Mouse (Mus musculus) kidney, postnatal 10 days (tissue): ENCODE measurements around the gene Cyp11a1.
A peak's percentile ranks its signal among the peaks of the same experiment; 100 is the strongest.

Experiments used
- DNase-seq: peaks from one replicate; pipeline ENCODE4 v3.0.0; 2021; ENCODE audit warnings: mixed read lengths

Cyp11a1 gene

DNA sequence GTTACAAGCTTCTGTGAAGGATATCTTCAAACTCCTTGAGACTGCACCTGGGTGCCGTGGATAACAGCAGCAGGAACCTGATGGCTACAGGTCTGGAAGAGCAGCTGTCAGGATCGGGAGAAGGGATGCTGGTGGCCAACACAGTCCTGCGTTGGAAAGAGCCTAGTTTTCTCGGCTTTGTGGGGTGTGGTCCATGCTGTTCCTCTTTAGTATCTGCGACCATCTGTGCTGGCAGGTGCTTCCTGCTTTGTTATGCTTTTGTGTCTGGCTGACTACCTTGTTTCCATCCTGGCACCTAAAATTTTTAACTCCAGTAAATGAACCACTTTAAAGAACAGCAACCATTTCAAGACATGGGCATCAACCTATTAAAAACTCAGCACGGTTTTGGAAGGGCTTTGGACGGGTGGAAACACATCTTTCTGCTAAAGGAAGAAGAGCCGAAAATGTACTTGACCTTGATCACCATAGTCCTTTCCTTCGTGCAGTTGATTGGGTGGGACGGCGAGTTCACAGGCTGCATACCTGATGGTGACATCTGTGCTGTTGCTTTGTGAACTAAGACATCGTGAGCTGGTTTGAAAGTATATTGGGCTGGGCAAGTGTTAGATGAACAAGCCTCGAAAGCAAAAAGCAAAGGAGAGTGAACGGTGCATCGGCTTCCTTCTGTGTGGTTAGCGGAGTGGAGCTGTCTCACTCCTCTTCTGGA lies at the start of gene Cyp11a1:
Gene Cyp11a1, plus strand, starts transcription at position 659 of the 709 bp plus-strand sequence.
- no peak for DNase-seq

DNA sequence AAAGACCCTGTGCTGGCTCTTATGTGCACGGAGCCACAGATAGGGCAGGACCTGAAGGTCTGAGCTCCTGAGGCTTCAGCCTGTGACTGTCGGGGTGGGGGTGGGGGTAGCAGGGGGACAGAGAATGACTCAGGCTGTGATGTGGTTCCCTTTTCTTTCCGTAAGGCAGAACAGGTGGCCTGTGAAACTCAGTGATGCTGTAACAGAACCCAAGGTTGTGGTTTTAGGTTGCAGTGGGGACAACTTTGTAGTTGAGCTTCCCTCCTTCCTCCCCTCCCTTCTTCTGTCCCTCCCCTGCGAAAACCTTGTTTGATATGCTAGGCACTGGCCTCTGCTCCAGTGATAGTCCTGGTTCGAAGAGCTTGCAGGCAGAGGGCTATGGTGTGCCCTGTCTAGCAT lies 49.4 kb upstream of the Cyp11a1 start:
- DNase-seq: no peak

DNA sequence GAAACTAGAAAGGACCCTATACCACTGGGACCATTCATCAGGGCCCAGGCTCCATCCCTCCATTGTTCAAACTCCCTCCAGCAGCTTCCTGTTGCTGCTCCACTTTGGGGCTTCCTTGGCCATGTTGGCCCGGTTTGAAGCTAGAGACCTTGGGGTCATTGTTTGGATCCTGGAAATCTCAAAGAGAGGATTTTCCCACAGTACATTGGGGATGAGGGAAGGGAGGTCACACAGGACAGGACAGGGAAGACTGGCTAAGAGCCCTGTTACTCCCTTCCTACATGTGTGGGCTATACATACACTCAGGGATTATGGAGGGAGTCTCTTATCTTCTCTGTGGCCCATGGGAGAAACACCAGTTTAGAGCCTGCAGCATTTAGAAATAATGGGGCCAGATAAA lies 47.6 kb upstream of the Cyp11a1 start:
- no peak for DNase-seq

DNA sequence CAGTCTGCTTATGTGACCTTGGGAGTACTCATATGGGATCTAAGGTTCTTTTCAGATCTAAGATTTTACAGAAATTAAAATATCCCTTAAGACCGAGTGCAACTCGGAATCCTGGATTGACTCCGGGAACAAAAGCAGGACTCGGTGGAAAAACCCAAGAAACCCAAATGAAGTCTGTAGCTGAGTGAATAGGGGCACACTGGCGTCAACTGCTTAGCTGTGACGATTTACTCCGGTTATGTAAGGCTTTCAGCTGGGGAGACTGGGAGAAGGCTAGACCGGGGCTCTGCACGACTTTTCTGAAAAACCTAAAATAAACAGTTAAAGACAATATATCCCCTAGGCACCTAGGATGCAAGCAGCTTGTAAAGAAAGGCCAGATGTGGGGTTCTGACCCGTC lies 46.8 kb upstream of the Cyp11a1 start:
- no peak for DNase-seq

DNA sequence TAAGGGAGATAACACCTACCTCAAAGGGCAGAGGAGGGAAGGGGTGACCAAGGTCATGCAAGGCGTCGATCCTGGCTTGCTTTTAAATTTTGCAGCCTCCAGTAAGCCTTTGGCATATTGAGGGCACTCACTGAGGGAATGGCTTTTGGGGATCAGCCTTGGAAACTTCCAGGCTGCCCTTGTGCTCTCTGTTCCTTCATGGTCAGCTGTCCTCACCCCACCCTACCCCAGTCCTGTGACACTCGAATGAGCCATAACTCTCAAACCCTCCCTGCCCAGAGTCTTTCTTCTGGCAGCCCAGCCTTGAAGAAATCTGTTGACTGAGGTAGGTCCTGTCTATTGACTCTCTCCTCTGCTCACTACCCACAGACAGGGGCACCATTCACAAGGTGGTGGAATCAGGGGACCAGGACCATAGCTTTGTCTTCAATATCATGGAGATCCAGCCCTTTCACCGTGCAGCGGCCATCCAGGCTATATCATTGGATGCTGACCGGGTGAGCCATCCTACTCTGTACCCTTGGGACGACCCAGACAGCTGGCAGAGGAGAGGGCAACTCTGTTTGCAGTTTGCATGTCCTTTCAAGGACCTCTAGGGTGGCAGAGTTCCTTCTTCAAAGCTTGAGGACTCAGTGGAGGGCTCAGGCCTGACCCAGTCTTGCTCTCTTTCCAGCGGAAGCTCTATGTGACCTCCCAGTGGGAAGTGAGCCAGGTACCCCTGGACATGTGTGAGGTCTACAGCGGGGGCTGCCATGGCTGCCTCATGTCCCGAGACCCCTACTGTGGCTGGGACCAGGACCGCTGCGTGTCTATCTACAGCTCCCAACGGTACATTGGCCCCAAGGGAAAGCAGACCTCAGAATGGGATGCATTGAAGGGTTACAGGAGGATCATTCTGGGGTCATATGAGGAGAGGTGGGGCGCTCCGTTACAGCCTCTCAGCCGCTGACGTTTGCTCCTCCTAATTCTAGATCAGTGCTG lies 46.0 kb upstream of the Cyp11a1 start:
- DNase-seq: no peak

DNA sequence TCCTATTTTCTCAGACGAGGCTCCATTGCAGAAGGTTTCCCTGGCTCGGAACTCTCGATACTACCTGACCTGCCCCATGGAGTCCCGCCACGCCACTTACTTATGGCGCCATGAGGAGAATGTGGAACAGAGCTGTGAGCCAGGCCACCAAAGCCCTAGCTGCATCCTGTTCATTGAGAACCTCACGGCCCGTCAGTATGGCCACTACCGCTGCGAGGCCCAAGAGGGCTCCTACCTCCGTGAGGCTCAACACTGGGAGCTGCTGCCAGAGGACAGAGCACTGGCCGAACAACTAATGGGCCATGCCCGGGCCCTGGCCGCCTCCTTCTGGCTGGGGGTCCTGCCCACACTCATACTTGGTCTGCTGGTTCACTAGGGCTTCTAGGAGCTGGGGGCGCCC lies 45.0 kb upstream of the Cyp11a1 start:
- no peak for DNase-seq

DNA sequence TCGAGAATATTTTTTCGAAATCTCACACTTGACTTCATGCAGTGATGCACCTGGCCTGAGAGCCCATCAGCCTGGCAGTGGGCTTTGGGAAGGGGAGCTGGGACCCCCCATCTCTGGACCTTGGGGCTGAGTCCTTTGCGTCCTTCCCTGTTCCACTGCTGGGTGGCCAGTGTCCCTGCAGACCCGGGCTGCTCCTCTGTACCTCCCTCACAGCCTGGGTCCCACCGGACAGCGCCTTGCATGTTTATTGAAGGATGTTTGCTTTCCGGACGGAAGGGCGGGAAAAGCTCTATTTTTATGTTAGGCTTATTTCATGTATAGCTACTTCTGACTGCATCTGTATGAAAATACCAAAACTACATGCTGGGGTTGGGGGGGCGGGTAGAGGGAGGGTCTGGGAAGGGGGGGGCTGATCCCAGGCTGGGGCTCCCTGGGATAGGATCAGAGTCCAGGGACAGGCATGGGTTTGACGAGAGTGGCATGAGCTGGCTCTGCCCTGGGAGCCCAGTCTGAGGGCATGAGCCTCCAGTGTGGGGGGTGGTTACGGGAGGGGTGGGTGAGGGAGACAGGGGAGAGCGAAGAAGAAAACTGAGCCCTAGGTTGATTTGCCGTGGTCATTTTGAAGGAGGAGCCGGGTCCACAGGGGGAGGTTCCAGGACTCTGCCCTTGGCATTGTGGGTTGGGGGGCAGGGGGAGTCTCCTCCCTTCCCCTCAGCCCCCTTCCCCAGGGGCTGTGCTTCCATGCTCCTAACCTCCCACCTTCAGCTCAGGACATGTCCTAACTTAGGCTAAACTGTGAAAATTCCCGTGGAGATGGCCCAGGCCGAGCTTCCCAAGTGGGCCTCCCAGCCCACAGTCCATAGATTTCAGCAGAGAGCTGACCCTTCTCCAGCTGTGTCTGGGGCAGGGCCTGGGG lies 44.1 kb upstream of the Cyp11a1 start:
- no peak for DNase-seq

DNA sequence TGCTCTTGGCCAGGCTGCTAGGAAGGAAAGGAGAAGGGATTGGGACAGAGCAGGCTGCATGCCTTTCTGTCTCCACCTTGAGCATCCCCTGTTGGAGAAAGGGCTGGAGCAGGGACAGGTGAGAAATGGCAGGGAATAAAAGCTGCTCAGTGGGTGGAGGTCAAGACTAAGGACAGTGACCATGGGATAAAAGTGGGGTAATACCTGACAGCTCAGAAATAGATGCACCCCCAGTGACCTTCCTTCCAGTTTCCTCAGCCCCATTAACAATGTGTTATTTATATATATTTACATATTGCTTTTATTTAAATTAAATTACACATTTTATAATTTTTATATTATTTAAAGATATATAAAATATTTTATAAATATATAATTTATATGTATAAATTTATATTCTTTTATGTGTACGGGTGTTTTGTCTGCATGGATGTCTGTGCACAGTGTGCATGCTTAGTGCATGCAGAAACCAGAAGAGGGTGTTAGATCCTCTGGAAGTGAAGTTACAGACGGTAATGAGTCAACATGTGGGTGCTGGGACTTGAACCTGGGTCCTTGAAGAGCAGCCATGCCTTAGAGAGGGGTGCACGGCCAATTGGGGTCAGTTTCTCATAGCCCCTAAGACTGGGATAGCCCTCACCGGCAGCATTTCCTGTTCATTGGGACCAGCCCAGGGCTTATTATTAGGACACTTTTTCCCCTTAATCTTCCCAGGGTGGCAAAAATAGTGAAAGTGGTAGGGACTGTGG lies 42.8 kb upstream of the Cyp11a1 start:
- no peak for DNase-seq

DNA sequence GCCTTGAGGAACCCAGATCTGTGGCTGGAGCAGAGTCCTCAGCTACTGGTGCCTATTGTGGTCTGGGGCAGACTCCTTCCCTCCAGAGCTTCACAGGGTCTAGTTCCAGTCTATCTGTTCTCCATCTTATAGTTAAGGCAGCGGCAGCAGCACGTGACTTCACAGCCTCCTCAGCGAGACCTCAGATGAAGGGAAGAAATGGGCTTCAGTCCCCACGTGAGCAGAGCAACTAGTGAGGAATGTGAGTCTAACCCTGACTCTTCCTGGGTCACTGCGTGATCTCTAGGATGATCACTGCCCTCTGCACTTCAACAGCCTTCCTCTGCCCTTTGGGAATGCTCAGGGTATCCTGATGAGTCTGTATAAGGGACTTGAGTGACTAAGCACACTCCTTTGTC lies 42.2 kb upstream of the Cyp11a1 start:
- DNase-seq: no peak

DNA sequence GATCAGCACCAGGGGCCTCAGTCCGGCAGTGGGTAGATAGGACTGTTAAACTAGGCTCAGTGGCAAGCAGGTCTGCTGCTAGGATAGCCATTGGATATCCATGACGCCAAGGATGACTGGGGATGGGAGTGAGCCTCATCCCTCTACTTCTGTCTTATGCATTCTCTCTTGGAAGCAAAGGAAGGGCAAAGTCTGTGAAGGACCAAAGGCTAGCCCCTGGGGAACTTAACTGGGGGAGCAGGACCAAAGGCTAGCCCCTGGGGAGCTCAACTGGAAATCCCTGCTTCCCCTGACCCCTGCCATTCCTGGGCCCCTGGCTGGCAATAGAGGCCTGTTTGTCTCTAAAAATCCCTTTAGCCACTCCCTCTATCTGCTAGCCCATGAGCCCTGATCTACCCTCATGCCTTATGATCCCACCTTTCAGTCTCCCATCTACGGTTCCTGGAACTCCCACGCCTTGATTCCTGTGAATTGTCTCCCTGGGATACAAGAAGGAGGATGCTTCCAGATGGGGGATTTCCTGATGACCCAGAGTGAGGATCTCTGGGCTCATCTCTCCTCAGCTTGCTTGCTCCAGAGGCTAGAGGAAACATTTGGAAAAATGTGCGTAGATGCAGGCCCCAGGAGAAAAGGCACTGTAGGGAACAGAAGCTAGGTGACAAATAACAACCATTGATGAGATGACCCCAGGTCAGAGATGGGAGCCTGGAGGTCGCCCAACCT lies 41.5 kb upstream of the Cyp11a1 start:
- DNase-seq: no peak

DNA sequence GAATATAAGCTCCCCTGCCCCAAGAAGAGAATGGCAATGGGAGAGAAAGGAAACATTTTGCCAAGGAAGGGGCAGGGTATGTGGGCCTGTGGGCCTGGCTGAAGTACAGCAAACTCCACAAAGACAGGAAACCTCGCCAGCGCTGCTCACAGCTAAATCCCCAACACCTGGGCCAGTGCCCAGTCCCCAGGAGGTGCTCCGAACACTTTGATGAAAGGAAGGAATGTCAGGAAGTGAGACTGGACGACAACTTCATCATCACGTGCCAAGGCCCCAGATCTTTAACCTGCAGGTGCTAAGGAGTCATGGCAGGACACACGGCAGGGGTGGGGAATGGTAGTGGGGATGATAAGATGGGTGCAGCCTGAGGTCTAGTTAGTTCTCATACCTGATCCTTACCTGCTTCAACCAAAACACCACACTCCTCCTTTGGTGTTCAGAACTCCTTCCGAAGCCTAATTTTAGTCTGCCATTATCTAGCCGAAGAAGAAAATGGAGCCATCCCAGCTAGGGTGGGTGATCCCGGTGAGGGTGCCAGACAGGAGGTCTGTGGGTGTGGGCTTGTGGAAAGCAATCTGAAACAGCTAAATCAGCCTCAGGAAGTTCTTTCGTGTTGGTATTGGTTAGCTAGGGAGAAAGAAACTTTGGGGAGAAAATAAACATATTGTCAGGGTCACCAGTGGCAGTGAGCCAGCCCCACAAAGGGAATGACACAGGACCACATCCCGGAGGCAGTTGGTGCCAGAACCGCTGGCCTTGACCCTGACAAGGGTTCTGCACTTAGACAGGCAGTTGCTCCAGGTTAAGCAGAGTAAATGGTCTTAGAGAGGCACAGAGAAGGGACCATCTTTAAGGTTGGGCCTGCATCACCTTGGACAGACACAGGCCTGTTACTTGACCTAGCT lies 40.7 kb upstream of the Cyp11a1 start:
- peak; percentile 50 for DNase-seq

DNA sequence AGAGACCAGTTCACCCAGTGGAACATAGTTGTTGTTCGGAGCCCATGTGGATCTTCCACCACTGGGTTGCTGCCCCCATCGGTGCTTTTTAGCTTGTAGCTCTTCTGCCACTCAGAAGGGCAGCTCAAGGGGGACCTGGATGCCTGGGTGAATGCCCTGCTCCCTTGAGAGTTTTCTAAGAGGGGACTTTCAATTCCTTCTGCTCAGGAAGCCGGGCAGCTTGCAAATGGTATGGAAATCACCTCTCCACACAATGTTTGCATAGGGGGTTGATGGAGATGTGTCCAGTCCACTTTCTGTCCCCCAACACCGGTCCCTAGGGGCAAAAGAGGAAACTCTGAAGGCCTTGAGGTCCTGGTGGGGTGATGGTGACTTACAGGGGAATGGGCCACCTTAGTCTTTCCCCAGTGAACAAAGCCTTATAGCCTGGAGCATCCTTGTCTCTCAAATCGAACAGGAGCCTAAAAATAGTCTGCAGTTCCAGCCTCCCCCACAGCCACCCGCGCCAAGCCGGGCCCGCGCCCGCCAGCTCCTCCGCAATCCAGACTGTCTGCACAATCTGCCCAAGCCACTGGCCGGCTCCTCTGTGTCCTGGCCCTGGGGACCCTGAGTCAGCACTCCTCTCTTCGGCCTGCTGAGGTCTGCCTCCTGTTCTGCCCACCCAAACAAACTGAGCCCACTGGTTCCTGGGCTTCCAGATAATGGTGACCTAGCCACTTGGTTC lies 38.8 kb upstream of the Cyp11a1 start:
- peak; percentile 34 for DNase-seq

DNA sequence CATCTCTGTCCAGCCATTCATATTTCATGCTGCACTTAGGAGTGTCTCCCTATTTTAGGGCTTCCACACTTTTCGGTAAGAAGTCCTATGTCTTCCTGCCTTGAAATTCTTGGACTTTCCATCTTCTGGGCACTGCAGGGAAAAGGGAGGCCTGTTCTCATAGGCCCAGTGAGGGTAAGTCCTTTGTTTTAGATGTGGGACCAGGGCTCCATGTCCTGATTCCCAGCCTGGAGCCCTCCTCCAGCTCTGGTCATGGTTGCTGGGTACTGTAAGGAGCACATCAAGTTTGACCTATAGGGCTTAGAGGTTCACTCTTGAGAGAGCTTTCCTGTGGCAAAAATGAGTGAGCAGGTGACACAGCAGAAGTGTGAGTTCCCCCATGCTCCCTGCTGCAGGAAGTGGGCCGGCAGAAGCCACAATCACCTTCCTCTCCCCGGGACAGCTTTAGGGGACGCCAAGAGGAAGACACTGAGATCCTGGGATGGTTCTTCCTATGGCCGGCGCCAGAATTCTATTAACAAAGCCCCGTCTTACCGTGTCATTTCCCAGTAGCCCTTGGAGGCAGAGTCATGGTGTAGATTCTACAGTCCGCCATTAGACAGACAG lies 37.9 kb upstream of the Cyp11a1 start:
- no peak for DNase-seq

DNA sequence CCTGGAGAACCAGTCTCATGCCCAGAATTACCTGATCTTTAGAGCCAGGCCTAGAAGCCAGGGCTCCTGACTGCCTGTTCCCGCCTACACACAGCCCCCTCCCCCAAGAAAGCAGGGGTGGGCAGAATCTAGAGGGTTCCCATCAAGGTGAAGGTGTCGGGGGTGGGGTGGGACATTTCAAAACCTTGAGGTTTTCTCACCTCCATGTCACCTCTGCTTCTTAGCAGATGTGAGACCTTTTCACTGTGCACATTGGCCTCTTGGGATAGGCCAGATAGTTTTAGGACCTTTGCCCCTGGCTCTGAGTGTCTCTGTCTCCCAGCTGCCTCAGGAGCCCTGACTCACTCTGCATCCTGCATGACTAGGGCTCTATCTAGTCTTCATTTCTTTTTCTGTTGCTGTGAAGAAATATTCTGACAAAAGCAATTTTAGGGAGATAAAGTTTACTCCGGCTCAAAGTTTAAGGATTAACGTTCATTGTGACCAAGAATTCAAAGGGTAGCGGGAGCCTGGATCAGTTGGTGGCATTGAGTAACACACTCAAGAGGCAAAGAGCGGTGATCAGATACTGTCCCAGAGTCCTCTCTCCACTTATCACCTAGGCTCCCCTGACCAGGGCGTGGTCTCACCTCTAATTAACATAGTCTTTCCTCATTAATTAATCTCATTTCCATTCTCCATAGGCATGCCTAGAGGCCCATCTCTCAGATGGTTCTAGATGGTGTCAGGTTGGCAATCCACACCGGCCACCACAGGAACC lies 37.2 kb upstream of the Cyp11a1 start:
- no peak for DNase-seq

DNA sequence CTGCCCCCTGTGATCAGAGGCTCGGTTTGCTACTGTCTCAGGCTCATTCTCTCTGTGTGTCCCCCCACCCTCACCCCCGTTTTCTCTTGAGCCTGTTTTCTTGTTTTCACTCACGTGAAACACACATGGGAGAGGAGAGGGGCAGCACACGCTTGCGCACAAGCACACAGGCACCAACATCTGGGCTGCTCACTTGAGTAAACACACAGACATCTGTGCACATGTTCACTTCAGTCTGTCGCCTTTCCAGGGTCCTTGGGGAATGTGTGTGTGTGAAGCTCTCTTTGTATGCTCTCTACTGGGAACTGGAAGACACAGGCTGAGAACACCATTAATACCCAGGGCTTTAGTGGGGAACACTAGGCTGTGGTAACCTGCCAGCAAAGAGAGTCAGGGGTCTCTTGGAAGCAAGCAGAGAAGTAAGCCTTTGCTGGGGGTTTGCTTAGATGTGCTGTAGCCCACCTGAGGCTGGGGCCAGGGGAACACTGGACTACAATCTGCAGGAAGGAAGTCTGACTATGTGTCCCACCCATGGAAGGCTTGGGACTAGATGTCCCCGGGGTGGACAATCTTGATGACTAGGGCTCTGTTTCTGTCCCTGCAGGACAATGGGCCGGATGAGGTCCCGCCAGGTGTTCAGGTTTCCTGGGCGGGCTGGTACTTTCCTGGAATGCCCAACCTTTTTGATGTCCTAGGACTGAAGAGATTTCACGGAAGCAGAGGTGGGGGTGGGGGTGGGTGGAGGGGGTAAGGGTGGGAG lies 36.3 kb upstream of the Cyp11a1 start:
- DNase-seq: no peak

DNA sequence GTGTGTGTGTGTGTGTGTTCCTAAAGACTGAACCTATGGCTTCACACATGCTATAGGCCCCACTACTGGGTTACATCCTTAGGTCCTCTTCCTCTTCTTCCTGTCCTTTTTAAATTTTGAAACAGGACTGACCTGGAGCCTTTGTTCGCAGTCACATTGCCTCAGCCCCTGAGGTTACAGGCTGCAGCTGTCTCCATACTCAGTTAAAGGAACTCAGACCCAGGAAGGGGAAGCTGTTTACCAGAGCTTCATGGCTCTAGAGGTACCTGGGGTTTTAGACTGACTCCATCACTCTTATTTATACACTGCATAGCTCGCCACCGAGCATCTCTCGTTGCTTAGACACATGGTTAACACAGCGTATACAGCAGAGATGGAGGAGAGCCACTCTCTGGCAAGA lies 34.8 kb upstream of the Cyp11a1 start:
- DNase-seq: no peak

DNA sequence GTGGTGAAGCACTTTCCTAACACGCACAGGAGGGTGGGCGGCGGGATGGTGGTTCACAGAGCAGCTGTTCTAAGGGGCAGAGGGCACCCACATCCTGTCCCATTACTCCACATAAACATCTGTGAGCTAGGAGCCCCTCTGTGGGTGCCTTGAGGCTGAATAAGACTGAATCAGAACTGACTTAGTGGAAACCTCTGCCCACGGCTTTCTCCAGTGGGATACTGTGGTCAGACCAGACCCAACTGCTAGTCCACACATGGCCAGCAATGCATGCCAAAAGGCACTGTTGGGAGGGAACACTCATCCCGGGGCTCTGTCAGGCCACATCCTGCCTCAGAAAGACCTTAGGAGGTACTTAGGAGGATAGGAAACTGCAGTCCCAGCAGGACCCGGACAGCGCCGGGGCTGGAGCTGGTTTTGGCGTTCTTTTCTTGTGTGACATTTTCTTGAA lies 34.0 kb upstream of the Cyp11a1 start:
- DNase-seq: no peak
